Mouse (Mus musculus) limb, embryonic 12.5 days (tissue): ENCODE measurements around the gene Vwa5b2. TPM values are rescaled to one million over a fixed set of nuclear protein-coding genes. Genes with fewer than 3 reads are reported as not detected.
A peak's percentile ranks its signal among the peaks of the same experiment; 100 is the strongest.

Source experiments
- ATAC-seq: fragments of 200-750 bp; cut with Nextera tagmentation; 2 replicates; pipeline ENCODE4 v1.8.0; 2017; ENCODE audit warnings: low read depth, moderate TSS enrichment; ENCODE audit not compliant: insufficient number of reproducible peaks, insufficient read depth, low FRiP score, low TSS enrichment
- H3K27ac ChIP-seq: fragments of 300-500 bp; sonication (generic); 2 replicates; pipeline ENCODE4 v1.5.1; 2016; ENCODE audit warnings: mild to moderate bottlenecking, moderate library complexity
- H3K27me3 ChIP-seq: fragments of 300-500 bp; sonication (generic); 2 replicates; pipeline ENCODE4 v1.6.1; 2016; ENCODE audit warnings: mild to moderate bottlenecking, moderate library complexity
- H3K36me3 ChIP-seq: fragments of 300-500 bp; sonication (generic); 2 replicates; pipeline ENCODE4 v1.6.1; 2016; ENCODE audit warnings: mild to moderate bottlenecking, moderate library complexity
- H3K4me1 ChIP-seq: fragments of 300-500 bp; sonication (generic); replicated peaks from 2 replicates; pipeline ENCODE4 v1.6.1; 2016
- H3K4me2 ChIP-seq: fragments of 300-500 bp; sonication (generic); 2 replicates; pipeline ENCODE4 v1.6.1; 2016; ENCODE audit warnings: mild to moderate bottlenecking, moderate library complexity
- H3K4me3 ChIP-seq: fragments of 300-500 bp; sonication (generic); replicated peaks from 2 replicates; pipeline ENCODE4 v1.5.1; 2016; ENCODE audit warnings: mild to moderate bottlenecking
- H3K9ac ChIP-seq: fragments of 300-500 bp; sonication (generic); replicated peaks from 2 replicates; pipeline ENCODE4 v1.6.1; 2016; ENCODE audit warnings: mild to moderate bottlenecking, moderate library complexity
- H3K9me3 ChIP-seq: fragments of 300-500 bp; sonication (generic); 2 replicates; pipeline ENCODE4 v1.6.1; 2016; ENCODE audit warnings: mild to moderate bottlenecking, moderate library complexity
- WGBS: fragments of 180-500 bp; shearing (Covaris S2); methylation state at CpG from one replicate; pipeline ENCODE4 v1.1.7; 2016; 5-methylcytosine and 5-hydroxymethylcytosine counted together
- polyA plus RNA-seq: library from polyadenylated mRNA; unstranded; fragments of >200 nt; fragmentation: Nextera tagmentation; extraction: Ambion mirVana; gene quantifications from 2 replicates; pipeline ENCODE4 v1.2.1, GENCODE M21; 2016

The Vwa5b2 gene
- polyA plus RNA-seq, 1 experiment from 2014 or later = 0.93 TPM

DNA sequence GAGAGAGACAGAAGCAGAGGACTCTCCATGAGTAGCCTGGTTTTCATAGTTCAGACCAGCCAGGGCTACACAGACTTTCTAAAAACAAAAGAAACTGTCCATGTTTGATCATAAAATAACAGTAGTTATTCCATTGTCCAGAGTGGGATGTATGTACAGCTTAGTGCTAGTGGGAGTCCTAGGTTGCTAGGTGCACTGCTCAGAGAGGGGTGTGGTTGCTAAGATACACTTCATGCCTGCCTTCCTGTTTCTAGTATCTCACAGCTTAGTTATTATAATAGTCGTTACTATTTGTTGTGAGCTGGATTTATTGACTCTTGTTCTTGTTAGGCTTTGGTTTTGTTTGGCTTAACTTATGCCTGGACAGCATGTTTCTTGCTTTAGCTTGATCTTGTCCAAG is 24.2 kb upstream of the Vwa5b2 start:
- Histone ChIP-seq H3K4me3 (no peak overlapping the region), H3K4me2 (no peak overlapping the region), H3K4me1 (no peaks in the 10 kb centered on the region), H3K27ac (no peak overlapping the region), H3K36me3 (peaks cover 31% of the 10 kb centered on the region), H3K9me3 (no peaks in the 10 kb centered on the region), H3K27me3 (no peaks in the 10 kb centered on the region), H3K9ac (no peak overlapping the region)
- 74% methylated on average over 1 of the region's 1 CpGs for WGBS
- no peak for ATAC-seq

GRCm38 (mm10) chr16:20589939-20590679 is 838 bp downstream of the Vwa5b2 start:
- Histone ChIP-seq H3K4me2 (peak overlapping the region; percentile 89), H3K9me3 (no peaks in the 10 kb centered on the region), H3K9ac (peak overlapping the region; percentile 54), H3K27me3 (peaks cover 74% of the 10 kb centered on the region), H3K27ac (no peak overlapping the region), H3K36me3 (no peaks in the 10 kb centered on the region), H3K4me1 (peaks cover 21% of the 10 kb centered on the region), H3K4me3 (peak overlapping the region; percentile 54)
- ATAC-seq = peak; percentile 80
- WGBS = under 1% methylated on average over 39 of the region's 39 CpGs

GRCm38 (mm10) chr16:20590680-20591038 is 1.4 kb downstream of the Vwa5b2 start:
- ATAC-seq = no peak
- no peak overlapping the region for H3K27ac ChIP-seq
- peaks cover 80% of the 10 kb centered on the region for H3K27me3 ChIP-seq
- H3K4me2 ChIP-seq = peak overlapping the region; percentile 89
- peaks cover 21% of the 10 kb centered on the region for H3K4me1 ChIP-seq
- WGBS = 3% methylated on average over 15 of the region's 17 CpGs
- H3K36me3 ChIP-seq = no peaks in the 10 kb centered on the region
- no peaks in the 10 kb centered on the region for H3K9me3 ChIP-seq
- H3K4me3 ChIP-seq = peak overlapping the region; percentile 54
- H3K9ac ChIP-seq = 0 out of 2 replicates have a peak overlapping the region, but pooled peaks have one; percentile 3

GRCm38 (mm10) chr16:20591076-20591705 is 1.9 kb downstream of the Vwa5b2 start:
- Histone ChIP-seq H3K27ac (no peak overlapping the region), H3K4me1 (peaks cover 21% of the 10 kb centered on the region), H3K36me3 (no peaks in the 10 kb centered on the region), H3K27me3 (peaks cover 83% of the 10 kb centered on the region), H3K4me2 (peak overlapping the region; percentile 89), H3K4me3 (peak overlapping the region; percentile 54), H3K9me3 (no peaks in the 10 kb centered on the region), H3K9ac (0 out of 2 replicates have a peak overlapping the region, but pooled peaks have one; percentile 13)
- ATAC-seq = no peak
- 7% methylated on average over 47 of the region's 48 CpGs for WGBS

- Histone ChIP-seq H3K4me3 (no peak overlapping the region), H3K27me3 (peaks cover 61% of the 10 kb centered on the region), H3K36me3 (no peaks in the 10 kb centered on the region), H3K27ac (no peak overlapping the region), H3K9me3 (no peaks in the 10 kb centered on the region), H3K4me2 (no peak overlapping the region), H3K9ac (no peak overlapping the region), H3K4me1 (peaks cover 12% of the 10 kb centered on the region)
- 86% methylated on average over 7 of the region's 7 CpGs for WGBS
- ATAC-seq = no peak
Observed at GRCm38 (mm10) chr16:20595060-20595673, 5.9 kb downstream of the Vwa5b2 start.

- Histone ChIP-seq H3K27ac (no peak overlapping the region), H3K4me3 (no peak overlapping the region), H3K27me3 (peaks cover 55% of the 10 kb centered on the region), H3K4me2 (no peak overlapping the region), H3K4me1 (peaks cover 7% of the 10 kb centered on the region), H3K9ac (no peak overlapping the region), H3K36me3 (no peaks in the 10 kb centered on the region), H3K9me3 (no peaks in the 10 kb centered on the region)
- no peak for ATAC-seq
- WGBS = 85% methylated on average over 4 of the region's 4 CpGs
Observed at GRCm38 (mm10) chr16:20595737-20596136, 6.5 kb downstream of the Vwa5b2 start.

DNA sequence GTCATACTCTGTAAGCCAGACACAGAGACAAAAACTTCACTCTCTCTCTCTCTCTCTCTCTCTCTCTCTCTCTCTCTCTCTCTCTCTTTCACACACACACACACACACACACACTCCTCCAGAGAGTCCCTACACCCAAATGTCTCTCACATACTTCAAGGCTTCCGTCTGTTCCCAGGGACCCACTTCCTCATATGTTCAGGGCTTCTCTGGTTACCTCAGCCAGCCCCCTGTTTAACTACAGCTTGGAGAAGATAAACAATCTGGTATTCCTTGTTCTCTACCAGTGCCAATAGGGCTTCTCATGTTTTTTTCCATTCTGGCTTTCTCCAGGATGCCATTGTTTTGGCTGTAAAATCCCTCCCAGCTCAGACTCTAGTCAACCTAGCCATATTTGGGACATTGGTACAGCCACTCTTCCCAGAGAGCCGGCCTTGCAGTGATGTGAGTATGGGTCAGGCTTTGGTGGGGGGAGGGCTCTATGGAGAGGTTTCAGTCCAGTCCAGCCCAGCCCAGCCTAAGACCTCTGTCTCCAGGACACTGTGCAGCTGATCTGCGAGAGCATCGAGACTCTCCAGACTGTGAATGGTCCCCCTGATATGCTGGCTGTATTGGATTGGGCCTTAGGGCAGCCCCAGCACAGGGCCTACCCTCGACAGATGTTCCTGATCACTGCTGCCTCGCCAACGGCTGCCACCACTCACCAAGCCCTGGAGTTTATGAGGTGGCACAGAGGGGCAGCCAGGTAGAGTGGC is 7.6 kb downstream of the Vwa5b2 start:
- peaks cover 44% of the 10 kb centered on the region for H3K27me3 ChIP-seq
- ATAC-seq = no peak
- H3K4me3 ChIP-seq = no peak overlapping the region
- no peaks in the 10 kb centered on the region for H3K36me3 ChIP-seq
- no peak overlapping the region for H3K4me2 ChIP-seq
- H3K27ac ChIP-seq = no peak overlapping the region
- no peaks in the 10 kb centered on the region for H3K4me1 ChIP-seq
- WGBS = 43% methylated on average over 7 of the region's 7 CpGs
- H3K9me3 ChIP-seq = no peaks in the 10 kb centered on the region
- H3K9ac ChIP-seq = no peak overlapping the region

DNA sequence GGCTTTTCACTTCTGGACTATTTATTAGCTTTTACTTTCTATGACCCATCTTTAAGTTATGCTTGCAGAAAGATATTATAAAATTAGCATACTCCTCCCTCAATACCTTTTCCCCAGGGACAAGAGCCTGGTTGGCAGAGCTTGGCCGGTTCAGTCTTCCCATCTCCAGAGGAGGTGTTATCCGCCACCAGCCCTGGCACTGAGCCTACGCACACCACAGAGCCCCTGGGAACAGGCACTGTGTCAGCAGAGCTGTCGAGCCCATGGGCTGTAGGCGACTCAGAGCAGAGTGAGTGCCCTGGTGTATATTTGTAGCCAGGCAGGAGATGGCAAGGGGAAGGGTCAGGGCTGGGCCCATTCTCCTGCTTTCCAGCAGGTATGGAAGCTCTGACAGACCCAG is 11.2 kb downstream of the Vwa5b2 start:
- H3K27ac ChIP-seq = no peak overlapping the region
- no peaks in the 10 kb centered on the region for H3K4me1 ChIP-seq
- H3K9ac ChIP-seq = no peak overlapping the region
- peaks cover 10% of the 10 kb centered on the region for H3K27me3 ChIP-seq
- no peak for ATAC-seq
- no peak overlapping the region for H3K4me2 ChIP-seq
- H3K36me3 ChIP-seq = peaks cover 18% of the 10 kb centered on the region
- H3K9me3 ChIP-seq = no peaks in the 10 kb centered on the region
- 83% methylated on average over 5 of the region's 5 CpGs for WGBS
- no peak overlapping the region for H3K4me3 ChIP-seq

GRCm38 (mm10) chr16:20604705-20605104 is 15.4 kb downstream of the Vwa5b2 start:
- WGBS = 75% methylated on average over 9 of the region's 9 CpGs
- H3K4me3 ChIP-seq = no peak overlapping the region
- ATAC-seq = no peak
- peaks cover 45% of the 10 kb centered on the region for H3K36me3 ChIP-seq
- no peaks in the 10 kb centered on the region for H3K27me3 ChIP-seq
- H3K9me3 ChIP-seq = no peaks in the 10 kb centered on the region
- H3K27ac ChIP-seq = no peak overlapping the region
- H3K9ac ChIP-seq = no peak overlapping the region
- H3K4me2 ChIP-seq = no peak overlapping the region
- peaks cover 4% of the 10 kb centered on the region for H3K4me1 ChIP-seq

DNA sequence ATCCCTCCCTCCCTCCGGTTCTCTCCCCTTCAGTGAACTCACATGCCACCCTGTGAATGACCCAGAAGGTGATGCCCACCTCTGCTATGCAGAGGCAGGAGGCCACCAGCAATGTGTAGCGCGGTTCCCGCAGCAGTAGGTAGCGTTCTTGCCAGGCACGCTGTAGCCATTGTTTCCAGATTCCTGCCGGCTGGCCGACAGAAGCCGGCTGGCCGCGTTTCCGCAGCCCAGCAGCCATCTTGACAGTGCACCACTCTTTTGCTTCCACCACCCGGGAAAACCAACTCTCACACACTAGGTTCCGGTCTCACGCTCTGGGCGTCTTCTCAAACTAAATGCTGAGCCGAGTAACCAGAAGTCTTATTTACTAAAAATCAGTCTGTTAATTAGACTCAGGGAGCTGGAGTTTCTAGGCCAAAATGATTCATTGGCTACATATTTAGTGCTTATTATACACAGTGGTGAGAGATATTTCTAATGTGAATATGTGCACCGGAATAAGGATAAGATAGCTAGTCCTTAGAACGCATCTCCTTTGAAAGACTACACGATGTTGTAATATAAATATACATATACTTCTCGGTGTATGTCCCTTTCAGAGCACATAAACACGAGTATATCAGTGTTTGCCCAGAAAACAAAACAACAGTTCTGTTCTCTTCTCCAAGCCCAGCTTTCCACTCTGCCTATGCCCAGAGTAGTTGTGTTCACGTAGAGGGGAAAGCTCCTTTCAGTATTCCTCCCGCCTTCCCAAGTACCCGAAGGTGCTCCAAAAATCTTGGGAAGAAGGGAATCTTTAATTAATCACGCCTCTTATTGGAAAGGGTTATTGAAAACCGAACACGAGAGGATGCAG is 21.5 kb downstream of the Vwa5b2 start:
- WGBS = under 1% methylated on average over 28 of the region's 28 CpGs
- H3K4me3 ChIP-seq = peak overlapping the region; percentile 88
- H3K4me2 ChIP-seq = peak overlapping the region; percentile 80
- H3K9me3 ChIP-seq = no peaks in the 10 kb centered on the region
- H3K27me3 ChIP-seq = no peaks in the 10 kb centered on the region
- peak overlapping the region; percentile 78 for H3K27ac ChIP-seq
- peaks cover 25% of the 10 kb centered on the region for H3K36me3 ChIP-seq
- ATAC-seq = peak; percentile 41
- peak overlapping the region; percentile 79 for H3K9ac ChIP-seq
- H3K4me1 ChIP-seq = peaks cover 18% of the 10 kb centered on the region
